Mouse (Mus musculus) megakaryocyte, embryonic 14.5 days (primary cell): ENCODE measurements around the gene Ror1. TPM values are rescaled to one million over a fixed set of nuclear protein-coding genes. Genes with fewer than 3 reads are reported as not detected.

Source experiments
- H3K27me3 ChIP-seq: replicated peaks from 2 replicates; pipeline ENCODE3; 2012; ENCODE audit warnings: inconsistent platforms
- H3K36me3 ChIP-seq: replicated peaks from 2 replicates; pipeline ENCODE3; 2012; ENCODE audit warnings: low read length, inconsistent platforms, mixed read lengths
- H3K4me1 ChIP-seq: 2 replicates; pipeline ENCODE4 v1.6.1; 2012; ENCODE audit warnings: inconsistent platforms
- H3K4me3 ChIP-seq: replicated peaks from 2 replicates; pipeline ENCODE3; 2012; ENCODE audit warnings: moderate library complexity, mild to moderate bottlenecking, inconsistent platforms
- H3K9me3 ChIP-seq: 2 replicates; pipeline ENCODE4 v1.6.1; 2012; ENCODE audit warnings: inconsistent platforms
- FLI1 ChIP-seq: IDR thresholded peaks from 2 replicates; pipeline ENCODE4 v1.6.1; 2012; ENCODE audit warnings: low read length, inconsistent platforms, mixed read lengths
- GATA1 ChIP-seq: IDR thresholded peaks from 3 replicates; pipeline ENCODE4 v1.6.1; 2012; ENCODE audit warnings: mixed read lengths, low read length, inconsistent platforms, borderline replicate concordance
- polyA plus RNA-seq: library from polyadenylated mRNA; stranded (reverse); fragments of >175 nt; gene quantifications from 2 replicates; pipeline ENCODE4 v1.2.3, GENCODE M21; 2012; ENCODE audit warnings: low replicate concordance; ENCODE audit not compliant: insufficient read depth

Ror1 gene
- polyA plus RNA-seq, 1 experiment = not detected

DNA sequence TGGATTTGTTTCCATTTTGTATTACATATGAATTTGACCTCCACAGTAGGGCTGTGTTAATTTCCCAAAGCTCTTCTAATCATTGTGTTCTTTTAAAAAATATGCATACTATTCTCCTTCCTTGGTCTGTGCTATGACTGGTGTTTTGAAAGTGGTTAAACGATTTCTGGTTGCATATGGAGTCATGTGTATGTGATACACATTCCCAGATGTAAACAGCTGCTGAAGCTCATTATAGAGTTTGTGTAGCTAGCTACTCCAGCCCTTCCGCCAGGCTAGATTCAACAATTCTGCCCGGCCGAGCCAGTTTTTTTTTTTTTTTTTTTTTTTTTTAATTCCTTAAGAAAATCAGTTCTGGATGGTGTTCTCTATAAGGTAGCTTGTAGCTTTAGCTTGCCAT lies 49.2 kb downstream of the Ror1 start:
- no peaks in the 10 kb centered on the region for H3K9me3 ChIP-seq

DNA sequence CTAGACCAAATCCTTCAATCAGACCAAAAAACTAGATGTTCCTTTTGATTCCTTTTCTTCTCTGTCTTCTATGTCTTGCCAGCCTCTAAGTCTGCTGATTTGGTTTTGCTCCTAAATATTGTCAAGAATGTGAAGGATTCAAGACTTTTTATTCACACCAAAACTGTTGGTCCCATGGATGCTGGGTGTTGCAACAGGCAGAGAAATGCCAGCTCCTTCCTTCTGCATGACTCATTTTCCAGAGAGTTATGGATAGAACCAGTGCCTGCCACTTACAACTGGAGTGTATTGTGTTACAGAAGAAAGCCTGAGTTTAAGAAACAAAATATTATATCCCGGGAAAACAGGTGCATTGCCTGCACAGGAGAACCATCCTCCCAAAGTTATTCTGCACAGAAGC lies 55.2 kb downstream of the Ror1 start:
- H3K36me3 ChIP-seq = no peaks in the 10 kb centered on the region
- H3K4me3 ChIP-seq = no peak overlapping the region
- H3K4me1 ChIP-seq = no peaks in the 10 kb centered on the region
- H3K27me3 ChIP-seq = no peaks in the 10 kb centered on the region
- 0 out of 2 replicates have a peak, but pooled peaks cover 5% of the 10 kb centered on the region for H3K9me3 ChIP-seq
- no peak for TF ChIP-seq FLI1
- no peak for TF ChIP-seq GATA1

More for the DNA sequence above, 49.2 kb downstream of the Ror1 start:
- H3K4me1 ChIP-seq = no peaks in the 10 kb centered on the region
- H3K4me3 ChIP-seq = no peak overlapping the region
- no peaks in the 10 kb centered on the region for H3K36me3 ChIP-seq
- TF ChIP-seq GATA1 (no peak), FLI1 (no peak)
- H3K27me3 ChIP-seq = no peaks in the 10 kb centered on the region

DNA sequence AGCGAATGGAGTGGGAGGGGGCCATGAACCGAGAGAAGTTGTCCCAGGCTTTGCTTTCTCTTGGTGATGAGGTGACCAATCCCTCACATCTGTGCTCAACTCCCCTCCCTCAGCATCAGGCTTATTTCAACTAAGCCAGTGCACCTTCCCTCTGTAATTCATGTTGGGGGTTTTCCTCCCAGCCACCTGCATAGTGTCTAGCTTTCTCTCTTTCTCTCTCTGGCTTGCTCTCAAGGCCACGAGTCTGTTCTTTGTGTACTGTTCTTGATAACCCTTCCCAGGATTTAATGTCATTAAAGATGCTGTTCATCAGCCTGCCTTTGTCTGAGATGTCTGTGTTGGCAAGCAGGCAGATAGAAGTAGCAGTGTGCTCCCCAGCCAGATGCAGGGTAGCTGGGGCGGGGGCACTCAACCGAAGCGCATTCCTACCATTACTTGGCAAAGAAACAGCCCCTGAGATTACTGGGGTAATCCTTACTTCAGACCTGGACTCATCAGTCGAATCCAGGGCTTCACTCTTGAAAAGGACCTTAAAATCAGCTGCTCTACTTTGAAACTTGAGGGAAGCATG lies 59.1 kb downstream of the Ror1 start:
- H3K4me3 ChIP-seq = no peak overlapping the region
- H3K27me3 ChIP-seq = no peaks in the 10 kb centered on the region
- no peaks in the 10 kb centered on the region for H3K4me1 ChIP-seq
- H3K9me3 ChIP-seq = 0 out of 2 replicates have a peak, but pooled peaks cover 5% of the 10 kb centered on the region
- H3K36me3 ChIP-seq = no peaks in the 10 kb centered on the region
- TF ChIP-seq GATA1 (no peak), FLI1 (no peak)

DNA sequence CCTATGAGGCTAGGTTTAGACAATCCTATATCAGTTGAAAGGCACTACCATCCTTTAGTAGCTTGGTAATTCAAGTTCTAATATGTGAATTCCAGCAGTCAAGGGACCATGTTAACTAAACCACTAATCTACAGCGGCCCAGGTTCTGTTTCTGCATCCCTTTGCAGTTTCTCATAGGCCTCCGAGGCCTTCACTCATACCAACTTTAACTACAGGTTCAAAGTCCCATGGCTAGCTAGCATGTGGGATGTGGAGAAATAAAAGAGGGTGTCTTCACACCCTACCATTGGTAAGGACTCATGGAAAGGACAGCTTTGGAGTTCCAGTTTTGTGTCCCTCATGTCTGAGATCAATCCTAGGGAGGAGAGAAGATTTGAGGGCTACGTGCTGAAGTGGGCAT lies 60.1 kb downstream of the Ror1 start:
- Histone ChIP-seq H3K4me3 (no peak overlapping the region), H3K36me3 (no peaks in the 10 kb centered on the region), H3K27me3 (no peaks in the 10 kb centered on the region), H3K4me1 (no peaks in the 10 kb centered on the region), H3K9me3 (0 out of 2 replicates have a peak, but pooled peaks cover 5% of the 10 kb centered on the region)
- TF ChIP-seq FLI1 (no peak), GATA1 (no peak)

DNA sequence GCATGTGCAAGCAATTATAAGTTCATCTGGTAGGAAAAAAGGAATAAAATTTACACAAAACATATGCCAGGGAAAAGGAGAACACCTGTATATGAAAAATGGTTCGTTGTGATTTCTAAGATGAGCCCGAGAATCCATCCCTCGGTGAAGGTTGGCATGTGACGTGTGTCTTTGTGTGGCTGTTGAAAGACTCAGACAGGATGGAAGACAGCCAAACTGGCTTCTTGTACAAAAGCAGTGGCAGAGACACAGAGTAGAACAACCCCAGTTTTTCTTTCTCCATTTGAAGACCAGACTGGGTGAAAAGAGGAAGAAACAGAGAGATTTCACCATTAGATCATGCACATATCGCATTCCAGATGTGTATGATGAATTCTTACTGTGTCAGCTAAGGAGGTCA lies 62.8 kb downstream of the Ror1 start:
- TF ChIP-seq GATA1 = no peak
- TF ChIP-seq FLI1 = no peak
- no peaks in the 10 kb centered on the region for H3K36me3 ChIP-seq
- no peaks in the 10 kb centered on the region for H3K27me3 ChIP-seq
- H3K4me3 ChIP-seq = no peak overlapping the region
- no peaks in the 10 kb centered on the region for H3K4me1 ChIP-seq
- H3K9me3 ChIP-seq = 0 out of 2 replicates have a peak, but pooled peaks cover 2% of the 10 kb centered on the region

DNA sequence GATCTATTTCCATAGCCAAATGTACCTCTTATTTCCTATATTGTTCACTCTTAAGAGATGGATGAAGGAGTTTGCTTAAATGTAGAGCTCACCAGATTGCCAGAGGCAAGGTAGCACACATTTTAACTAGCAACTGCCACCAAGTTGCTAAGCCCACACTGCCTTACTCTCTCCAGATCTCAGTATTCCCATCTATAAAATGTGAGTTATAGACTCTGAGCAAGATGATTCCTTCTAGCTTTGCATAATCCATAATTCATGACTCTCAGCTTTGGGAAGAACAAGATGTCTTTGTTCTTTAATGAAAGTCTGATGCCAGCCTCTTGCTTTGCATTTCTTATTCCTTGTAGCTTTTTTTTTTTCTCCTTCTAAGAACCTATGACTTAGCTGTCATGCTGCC lies 64.6 kb downstream of the Ror1 start:
- TF ChIP-seq FLI1 (no peak), GATA1 (no peak)
- H3K4me1 ChIP-seq = no peaks in the 10 kb centered on the region
- no peak overlapping the region for H3K4me3 ChIP-seq
- H3K27me3 ChIP-seq = no peaks in the 10 kb centered on the region
- 0 out of 2 replicates have a peak, but pooled peaks cover 2% of the 10 kb centered on the region for H3K9me3 ChIP-seq
- H3K36me3 ChIP-seq = no peaks in the 10 kb centered on the region

DNA sequence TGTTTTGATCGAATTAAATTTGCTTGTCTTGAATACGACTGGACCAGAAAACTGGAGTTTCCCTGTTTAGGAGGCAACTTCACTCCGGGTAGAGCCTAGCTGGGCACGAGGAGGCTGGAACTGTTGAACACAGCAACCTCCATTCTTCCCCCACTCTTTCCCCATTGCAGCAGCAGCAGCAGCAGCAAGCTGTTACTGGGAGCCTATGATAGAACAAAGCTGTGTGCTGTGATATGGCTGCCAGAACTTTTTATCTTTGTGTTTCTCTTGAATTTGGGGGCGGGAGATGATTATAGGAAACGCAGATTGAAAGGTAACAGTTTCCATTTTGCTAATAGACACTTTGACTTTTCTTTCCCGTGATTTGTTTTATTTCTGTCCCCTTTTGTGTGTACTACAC lies 70.2 kb downstream of the Ror1 start:
- no peak for TF ChIP-seq GATA1
- no peak for TF ChIP-seq FLI1
- no peaks in the 10 kb centered on the region for H3K4me1 ChIP-seq
- no peaks in the 10 kb centered on the region for H3K36me3 ChIP-seq
- H3K9me3 ChIP-seq = no peaks in the 10 kb centered on the region
- no peak overlapping the region for H3K4me3 ChIP-seq
- H3K27me3 ChIP-seq = no peaks in the 10 kb centered on the region

DNA sequence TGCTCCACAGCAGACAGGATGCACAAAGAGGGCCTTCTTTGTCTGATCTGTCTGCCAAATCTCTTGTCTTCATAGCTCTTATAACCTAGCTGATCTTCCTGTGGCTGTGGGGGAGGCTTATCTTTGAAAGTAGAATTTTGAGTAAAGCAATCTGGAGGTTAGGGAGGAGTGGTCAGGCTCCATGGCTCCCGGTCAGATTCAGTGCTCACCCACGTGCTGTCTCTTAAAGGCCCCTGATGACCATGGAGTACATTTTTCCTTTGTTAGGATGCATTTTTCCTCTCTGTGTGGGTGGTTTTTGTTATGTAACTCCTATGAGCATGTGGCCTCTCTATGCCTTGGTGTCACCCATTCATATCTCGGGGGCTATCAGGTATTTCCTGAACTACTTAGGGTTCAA lies 71.3 kb downstream of the Ror1 start:
- Histone ChIP-seq H3K36me3 (no peaks in the 10 kb centered on the region), H3K27me3 (no peaks in the 10 kb centered on the region), H3K4me3 (no peak overlapping the region), H3K9me3 (no peaks in the 10 kb centered on the region), H3K4me1 (no peaks in the 10 kb centered on the region)
- TF ChIP-seq FLI1 (no peak), GATA1 (no peak)

DNA sequence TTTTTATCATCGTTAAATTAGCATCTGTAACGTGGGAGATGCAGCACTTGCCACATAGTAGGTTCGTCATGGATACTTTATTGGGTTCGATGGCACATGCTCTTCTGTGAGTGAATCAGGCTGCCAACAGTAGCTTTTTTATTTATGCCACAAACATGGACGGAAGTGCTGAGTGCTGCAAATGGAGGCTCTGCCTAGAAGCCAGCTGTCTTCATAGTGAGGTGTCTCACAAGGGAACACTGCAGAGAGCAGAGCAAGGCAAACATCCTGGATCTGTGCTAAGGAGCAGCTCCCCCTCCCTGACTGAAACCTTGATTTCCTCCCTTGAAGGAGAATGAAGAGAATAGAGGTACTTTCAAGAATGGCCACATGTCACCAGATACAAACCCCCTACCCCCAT lies 74.1 kb downstream of the Ror1 start:
- H3K4me3 ChIP-seq = no peak overlapping the region
- no peaks in the 10 kb centered on the region for H3K36me3 ChIP-seq
- no peak for TF ChIP-seq FLI1
- TF ChIP-seq GATA1 = no peak
- no peaks in the 10 kb centered on the region for H3K4me1 ChIP-seq
- H3K27me3 ChIP-seq = no peaks in the 10 kb centered on the region
- no peaks in the 10 kb centered on the region for H3K9me3 ChIP-seq

DNA sequence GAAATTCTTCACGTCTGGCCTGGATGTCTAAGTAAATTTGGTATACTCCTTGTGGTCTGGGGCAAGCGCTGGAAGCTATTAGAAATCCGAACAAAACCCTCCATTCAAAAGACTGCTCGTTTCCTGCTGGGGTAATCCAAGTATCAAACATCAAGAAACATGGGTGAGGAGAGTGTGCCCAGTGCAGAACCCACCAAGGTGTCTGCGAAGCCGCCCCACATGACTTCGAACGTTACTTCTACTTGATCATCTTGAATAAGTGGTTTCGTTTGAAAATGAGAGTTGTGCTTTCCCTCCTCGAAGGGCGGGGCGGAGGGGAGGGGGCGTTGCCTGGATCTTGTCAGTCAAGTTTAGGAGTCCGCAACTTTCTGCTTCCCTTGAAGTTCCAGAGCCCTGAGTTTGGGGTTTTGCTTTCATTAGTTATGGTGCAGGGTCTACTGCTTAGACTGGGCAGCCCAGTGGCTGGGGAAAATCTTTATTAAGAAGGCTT lies 74.6 kb downstream of the Ror1 start:
- Histone ChIP-seq H3K4me1 (no peaks in the 10 kb centered on the region), H3K36me3 (no peaks in the 10 kb centered on the region), H3K27me3 (no peaks in the 10 kb centered on the region), H3K9me3 (no peaks in the 10 kb centered on the region), H3K4me3 (no peak overlapping the region)
- TF ChIP-seq GATA1 (no peak), FLI1 (no peak)
